Mouse (Mus musculus): Measurements from ENCODE around the gene Peli1.

GRCm38 (mm10) chr11:21056109-21056850 is 34.8 kb upstream of the Peli1 start:
- no peak for TF ChIP-seq CTCF (IDR thresholded peaks at IDR 0.05; ENCODE audit: insufficient read depth, low read depth, low read length)
- no peak for TF ChIP-seq POLR2A (IDR thresholded peaks at IDR 0.05; ENCODE audit: insufficient read depth, low read depth, low read length)

Measured in olfactory bulb, adult 2 months (tissue).